Mouse (Mus musculus): ENCODE data around the gene Tha1. TPM values are rescaled to one million over a fixed set of nuclear protein-coding genes. Genes with fewer than 3 reads are reported as not detected.

Gene Tha1
- total RNA-seq, 1 experiment from 2014 or later: 5.4 TPM

- ATAC-seq (replicated peaks in 1 of 2; ENCODE audit: insufficient read depth in 1 of 2, low FRiP score in 2 of 2, low TSS enrichment in 1 of 2, low read depth in 1 of 2, poor library complexity in 2 of 2, severe bottlenecking in 2 of 2): no peak
These were observed 51.4 kb downstream of the Tha1 start for GRCm38 (mm10) chr11:117821868-117822267.

- no peak for ATAC-seq (replicated peaks in 1 of 2; ENCODE audit: insufficient read depth in 1 of 2, low FRiP score in 2 of 2, low TSS enrichment in 1 of 2, low read depth in 1 of 2, poor library complexity in 2 of 2, severe bottlenecking in 2 of 2)
These were observed 53.1 kb downstream of the Tha1 start for GRCm38 (mm10) chr11:117820173-117820572.

GRCm38 (mm10) chr11:117819095-117819494, 54.2 kb downstream of the Tha1 start:
- ATAC-seq (replicated peaks in 1 of 2; ENCODE audit: insufficient read depth in 1 of 2, low FRiP score in 2 of 2, low TSS enrichment in 1 of 2, low read depth in 1 of 2, poor library complexity in 2 of 2, severe bottlenecking in 2 of 2): no peak

Other genes with a start within 250 kb of the Tha1 start
- gene Tnrc6c, start 219.2 kb downstream of the Tha1 start, total RNA-seq (2017): 24.6 and 25.4 TPM in 2 replicates
- gene Tmc8, start 91.4 kb downstream of the Tha1 start, total RNA-seq (2017): 1.5 and 2.9 TPM in 2 replicates
- 12.6 and 23.0 TPM in 2 replicates for gene Tmc6, start 91.3 kb downstream of the Tha1 start, total RNA-seq (2017)
- 0.30 TPM in 1 of 2 replicates, not detected in the other for gene 6030468B19Rik, start 75.8 kb downstream of the Tha1 start, total RNA-seq (2017)
- gene Gm20708, start 63.8 kb downstream of the Tha1 start, total RNA-seq (2017): 1.9 TPM in 1 of 2 replicates, not detected in the other
- gene Syngr2, start 63.8 kb downstream of the Tha1 start, total RNA-seq (2017): 81.0 and 97.1 TPM in 2 replicates
- 3.9 and 4.5 TPM in 2 replicates for gene Afmid, start 47.6 kb downstream of the Tha1 start, total RNA-seq (2017)
- gene Tk1, start 47.4 kb downstream of the Tha1 start, total RNA-seq (2017): 40.1 and 49.0 TPM in 2 replicates
- 114 and 124 TPM in 2 replicates for gene Birc5, start 24.2 kb downstream of the Tha1 start, total RNA-seq (2017)
- not detected in 2 replicates for gene Tmem235, start 12.7 kb downstream of the Tha1 start, total RNA-seq (2017)
- 38.0 and 44.5 TPM in 2 replicates for gene Socs3, start 96.6 kb upstream of the Tha1 start, total RNA-seq (2017)
- 8.1 and 18.7 TPM in 2 replicates for gene Pgs1, start 112.8 kb upstream of the Tha1 start, total RNA-seq (2017)

Measured in hematopoietic stem cell, adult 5-6 weeks (primary cell).